Mouse (Mus musculus) lung, adult 2 months (tissue): ENCODE results near the gene Ptpre.

Experiments used
- CTCF ChIP-seq: fragments of 200-500 bp; IDR thresholded peaks from 2 replicates; pipeline ENCODE4 v1.5.1; 2011; ENCODE audit warnings: mild to moderate bottlenecking, low read length, control low read depth; ENCODE audit not compliant: insufficient read depth
- POLR2A ChIP-seq: fragments of 200-500 bp; IDR thresholded peaks from 2 replicates; pipeline ENCODE4 v1.6.1; 2011; ENCODE audit warnings: low read depth, mild to moderate bottlenecking, control low read depth, low read length, borderline replicate concordance; ENCODE audit errors: extremely low read depth

- TF ChIP-seq CTCF (no peak), POLR2A (no peak)
Observed at GRCm38 (mm10) chr7:135666314-135666713, 129.0 kb downstream of the Ptpre start.
